Mouse (Mus musculus) hindbrain, embryonic 10.5 days (tissue): ENCODE measurements around the gene Scn8a. TPM values are rescaled to one million over a fixed set of nuclear protein-coding genes. Genes with fewer than 3 reads are reported as not detected.

ENCODE experiments used
- DNase-seq: peaks from one replicate; pipeline ENCODE4 v3.0.0-alpha.2; 2017; ENCODE audit warnings: low spot score
- H3K27ac ChIP-seq: fragments of 300-500 bp; sonication (generic); 2 replicates; pipeline ENCODE4 v1.5.1; 2016; ENCODE audit warnings: mild to moderate bottlenecking, moderate library complexity
- H3K27me3 ChIP-seq: fragments of 300-500 bp; sonication (generic); 2 replicates; pipeline ENCODE4 v1.6.1; 2016; ENCODE audit warnings: mild to moderate bottlenecking; ENCODE audit not compliant: poor library complexity, insufficient read depth, severe bottlenecking
- H3K36me3 ChIP-seq: fragments of 300-500 bp; sonication (generic); 2 replicates; pipeline ENCODE4 v1.6.1; 2016; ENCODE audit warnings: mild to moderate bottlenecking, moderate library complexity
- H3K4me1 ChIP-seq: fragments of 300-500 bp; sonication (generic); replicated peaks from 2 replicates; pipeline ENCODE4 v1.6.1; 2016; ENCODE audit warnings: mild to moderate bottlenecking
- H3K4me3 ChIP-seq: fragments of 300-500 bp; sonication (generic); 2 replicates; pipeline ENCODE4 v1.5.1; 2016; ENCODE audit warnings: mild to moderate bottlenecking, moderate library complexity
- H3K9me3 ChIP-seq: fragments of 300-500 bp; sonication (generic); 2 replicates; pipeline ENCODE4 v1.6.1; 2016; ENCODE audit warnings: mild to moderate bottlenecking, moderate library complexity
- WGBS: fragments of 180-500 bp; shearing (Covaris S2); methylation state at CpG from one replicate; pipeline ENCODE4 v1.1.7; 2016; 5-methylcytosine and 5-hydroxymethylcytosine counted together
- polyA plus RNA-seq: library from polyadenylated mRNA; unstranded; fragments of >200 nt; fragmentation: Nextera tagmentation; extraction: Ambion mirVana; gene quantifications from 2 replicates; pipeline ENCODE4 v1.2.1, GENCODE M21; 2016

Gene Scn8a
- polyA plus RNA-seq, 1 experiment from 2014 or later: 15.2 TPM

DNA sequence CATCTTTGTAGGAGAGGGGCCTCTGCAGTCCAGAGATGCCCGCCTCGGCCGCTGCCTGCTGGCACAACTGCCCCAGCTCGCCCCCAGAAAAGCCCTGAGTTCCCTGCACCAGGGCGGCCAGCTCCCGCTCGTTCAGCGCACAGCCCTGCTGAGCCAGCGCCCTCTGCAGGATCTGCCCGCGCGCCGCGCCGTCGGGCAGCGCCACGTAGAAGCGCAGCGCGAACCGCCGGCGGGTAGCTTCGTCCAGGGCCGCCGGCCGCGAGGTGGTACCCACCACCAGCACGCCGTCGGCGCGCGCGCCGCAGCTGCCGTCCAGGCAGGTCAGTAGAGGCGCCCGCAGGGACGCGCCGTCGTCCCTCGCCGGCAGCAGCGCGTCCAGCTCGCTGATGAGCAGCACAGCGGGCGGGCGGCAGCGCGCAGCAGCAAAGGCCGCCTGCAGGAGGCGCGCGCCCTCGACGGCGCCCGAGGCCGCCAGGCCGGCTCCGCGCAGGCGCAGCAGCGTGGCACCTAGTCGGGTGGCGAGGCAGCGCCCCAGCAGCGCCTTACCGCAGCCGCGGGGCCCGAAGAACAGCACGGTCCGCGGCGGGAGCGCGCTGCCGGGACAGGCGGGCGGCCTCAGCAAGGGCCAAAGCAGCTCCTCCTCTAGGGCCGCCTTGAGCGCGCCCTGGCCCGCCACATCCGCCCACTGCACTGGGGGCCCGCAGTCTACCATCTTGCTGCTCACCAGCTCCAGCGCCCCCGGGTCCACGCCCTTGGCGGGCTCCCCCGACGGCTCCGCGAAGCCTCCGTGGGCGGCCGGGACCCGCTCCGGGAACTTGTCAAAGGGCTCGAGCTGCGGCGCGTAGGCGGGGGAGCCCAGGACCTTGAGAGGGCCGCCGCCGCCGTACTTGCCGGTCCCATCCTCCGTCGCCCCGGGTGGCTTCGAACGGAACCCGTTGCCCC, 183.2 kb downstream of the Scn8a start:
- DNase-seq: peak; percentile 66
- H3K27me3 ChIP-seq: peaks cover 84% of the 10 kb centered on the region
- no peaks in the 10 kb centered on the region for H3K9me3 ChIP-seq
- H3K4me3 ChIP-seq: peak overlapping the region; percentile 44
- peaks cover 64% of the 10 kb centered on the region for H3K36me3 ChIP-seq
- peaks cover 78% of the 10 kb centered on the region for H3K4me1 ChIP-seq
- 16% methylated on average over 120 of the region's 120 CpGs for WGBS
- peak overlapping the region; percentile 83 for H3K27ac ChIP-seq

GRCm38 (mm10) chr15:101053832-101054459, 184.3 kb downstream of the Scn8a start:
- Histone ChIP-seq H3K27ac (peak overlapping the region; percentile 83), H3K27me3 (peaks cover 78% of the 10 kb centered on the region), H3K36me3 (peaks cover 68% of the 10 kb centered on the region), H3K4me3 (peak overlapping the region; percentile 44), H3K9me3 (no peaks in the 10 kb centered on the region), H3K4me1 (peaks cover 80% of the 10 kb centered on the region)
- peak; percentile 59 for DNase-seq
- 7% methylated on average over 64 of the region's 65 CpGs for WGBS

DNA sequence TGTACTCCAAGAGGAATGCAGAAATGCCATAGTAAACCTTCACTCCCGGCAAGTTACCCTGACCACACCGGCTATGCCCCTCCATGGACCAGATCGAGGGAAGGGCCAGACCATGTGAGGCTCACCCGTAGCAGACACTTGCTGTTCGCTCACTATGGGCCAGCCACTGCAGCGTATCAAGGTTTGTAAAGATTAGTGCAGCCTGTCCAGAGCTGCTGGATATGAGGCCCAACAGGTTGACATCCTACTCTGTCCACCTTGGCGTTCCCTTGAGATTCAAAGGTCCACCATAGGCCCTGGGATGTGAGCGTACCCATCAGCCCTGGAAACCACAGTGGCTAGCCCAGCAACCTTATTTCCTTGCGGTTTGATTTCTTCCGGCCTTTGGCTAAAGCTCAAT, 184.9 kb downstream of the Scn8a start:
- H3K27ac ChIP-seq: no peak overlapping the region
- WGBS: 66% methylated on average over 10 of the region's 10 CpGs
- peak overlapping the region; percentile 44; the same call in 1 of the 2 replicates for H3K4me3 ChIP-seq
- peaks cover 64% of the 10 kb centered on the region for H3K36me3 ChIP-seq
- H3K27me3 ChIP-seq: peaks cover 72% of the 10 kb centered on the region
- no peaks in the 10 kb centered on the region for H3K9me3 ChIP-seq
- DNase-seq: no peak
- H3K4me1 ChIP-seq: peaks cover 86% of the 10 kb centered on the region

GRCm38 (mm10) chr15:101056225-101056624, 186.6 kb downstream of the Scn8a start:
- Histone ChIP-seq H3K4me1 (peaks cover 94% of the 10 kb centered on the region), H3K27me3 (peaks cover 56% of the 10 kb centered on the region), H3K4me3 (no peak overlapping the region), H3K27ac (no peak overlapping the region), H3K9me3 (no peaks in the 10 kb centered on the region), H3K36me3 (peaks cover 47% of the 10 kb centered on the region)
- 42% methylated on average over 10 of the region's 10 CpGs for WGBS
- peak; percentile 62 for DNase-seq

- H3K36me3 ChIP-seq: peaks cover 35% of the 10 kb centered on the region
- H3K4me1 ChIP-seq: peaks cover 94% of the 10 kb centered on the region
- H3K9me3 ChIP-seq: no peaks in the 10 kb centered on the region
- WGBS: 23% methylated on average over 9 of the region's 9 CpGs
- H3K27ac ChIP-seq: peak overlapping the region; percentile 88
- H3K4me3 ChIP-seq: peak overlapping the region; percentile 32
- peaks cover 21% of the 10 kb centered on the region for H3K27me3 ChIP-seq
- peak; percentile 69 for DNase-seq
Observed at GRCm38 (mm10) chr15:101059570-101060279, 190.1 kb downstream of the Scn8a start.

DNA sequence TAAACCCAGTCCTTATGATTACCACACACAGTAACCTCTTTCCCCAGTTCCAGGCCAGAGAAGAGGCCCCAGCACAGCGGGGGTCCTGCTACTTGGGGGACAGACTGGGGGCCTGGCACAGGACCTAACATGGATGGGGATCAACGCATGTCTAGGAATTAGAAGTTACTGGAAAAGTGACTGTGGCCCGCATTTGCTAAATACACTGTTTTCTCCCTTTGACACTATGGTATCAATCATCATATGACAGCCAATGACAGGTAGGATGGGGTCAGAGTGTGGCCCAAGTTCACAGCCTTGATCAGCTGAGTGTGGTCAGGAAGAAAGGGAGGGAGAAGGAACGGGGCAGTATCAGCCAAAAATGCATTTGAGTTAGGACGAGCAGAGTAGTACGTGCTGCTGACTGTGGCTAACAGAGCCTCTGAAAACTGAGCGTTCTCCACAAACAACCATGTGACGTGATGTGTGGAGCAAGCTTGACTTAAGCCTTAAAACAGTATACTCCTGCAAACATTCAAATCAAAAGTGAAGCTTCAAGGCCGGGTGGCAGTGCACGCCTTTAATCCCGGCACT, 190.7 kb downstream of the Scn8a start:
- Histone ChIP-seq H3K36me3 (peaks cover 35% of the 10 kb centered on the region), H3K27ac (peak overlapping the region; percentile 88), H3K27me3 (peaks cover 15% of the 10 kb centered on the region), H3K4me3 (peak overlapping the region; percentile 32), H3K4me1 (peaks cover 96% of the 10 kb centered on the region), H3K9me3 (no peaks in the 10 kb centered on the region)
- DNase-seq: no peak
- WGBS: 32% methylated on average over 11 of the region's 11 CpGs

GRCm38 (mm10) chr15:101065069-101065468, 195.4 kb downstream of the Scn8a start:
- peaks cover 18% of the 10 kb centered on the region for H3K36me3 ChIP-seq
- H3K4me1 ChIP-seq: peaks cover 100% of the 10 kb centered on the region
- DNase-seq: peak; percentile 68
- no peaks in the 10 kb centered on the region for H3K27me3 ChIP-seq
- H3K9me3 ChIP-seq: no peaks in the 10 kb centered on the region
- peak overlapping the region; percentile 28 for H3K4me3 ChIP-seq
- peak overlapping the region; percentile 89 for H3K27ac ChIP-seq
- WGBS: 17% methylated on average over 6 of the region's 6 CpGs

GRCm38 (mm10) chr15:101066364-101066847, 196.7 kb downstream of the Scn8a start:
- 2% methylated on average over 5 of the region's 6 CpGs for WGBS
- no peaks in the 10 kb centered on the region for H3K9me3 ChIP-seq
- H3K4me1 ChIP-seq: peaks cover 100% of the 10 kb centered on the region
- no peaks in the 10 kb centered on the region for H3K27me3 ChIP-seq
- H3K27ac ChIP-seq: peak overlapping the region; percentile 89
- peak; percentile 81 for DNase-seq
- peak overlapping the region; percentile 28 for H3K4me3 ChIP-seq
- H3K36me3 ChIP-seq: peaks cover 18% of the 10 kb centered on the region

GRCm38 (mm10) chr15:101066920-101067696, 197.4 kb downstream of the Scn8a start:
- 2% methylated on average over 7 of the region's 9 CpGs for WGBS
- H3K4me1 ChIP-seq: peaks cover 100% of the 10 kb centered on the region
- H3K9me3 ChIP-seq: no peaks in the 10 kb centered on the region
- H3K36me3 ChIP-seq: peaks cover 18% of the 10 kb centered on the region
- DNase-seq: peak; percentile 72
- peak overlapping the region; percentile 28 for H3K4me3 ChIP-seq
- no peaks in the 10 kb centered on the region for H3K27me3 ChIP-seq
- H3K27ac ChIP-seq: peak overlapping the region; percentile 89

GRCm38 (mm10) chr15:101068029-101068428, 198.4 kb downstream of the Scn8a start:
- no peak for DNase-seq
- Histone ChIP-seq H3K9me3 (no peaks in the 10 kb centered on the region), H3K27me3 (no peaks in the 10 kb centered on the region), H3K27ac (peak overlapping the region; percentile 89), H3K4me1 (peaks cover 100% of the 10 kb centered on the region), H3K4me3 (no peak overlapping the region), H3K36me3 (peaks cover 23% of the 10 kb centered on the region)
- WGBS: 45% methylated on average over 3 of the region's 3 CpGs

DNA sequence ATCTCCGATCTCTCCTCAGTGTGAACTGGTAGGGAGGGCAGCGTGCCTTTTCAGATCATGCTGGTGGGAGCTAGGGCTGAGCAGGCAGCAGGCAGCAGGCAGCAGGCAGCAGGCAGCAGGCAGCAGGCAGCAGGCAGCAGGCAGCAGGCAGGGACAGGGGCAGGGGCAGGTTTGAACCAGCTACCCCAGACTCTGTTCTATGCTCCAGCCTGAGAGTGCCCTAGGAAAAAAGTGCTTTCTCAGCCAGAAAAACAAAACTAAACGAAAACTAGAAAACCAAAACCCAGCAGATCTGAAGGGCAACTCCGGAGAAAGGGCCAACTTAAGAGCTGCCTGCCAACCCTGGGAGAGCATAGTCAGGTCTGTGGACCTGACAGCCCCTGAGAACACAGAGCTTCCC, 199.0 kb downstream of the Scn8a start:
- Histone ChIP-seq H3K36me3 (peaks cover 25% of the 10 kb centered on the region), H3K27ac (peak overlapping the region; percentile 89), H3K27me3 (no peaks in the 10 kb centered on the region), H3K4me3 (no peak overlapping the region), H3K9me3 (no peaks in the 10 kb centered on the region), H3K4me1 (peaks cover 100% of the 10 kb centered on the region)
- no peak for DNase-seq
- WGBS: 52% methylated on average over 4 of the region's 4 CpGs
